Mouse (Mus musculus) E14TG2a.4 (cell line): ENCODE results near the gene Mtch1.

Source experiments
- H3K27me3 ChIP-seq: 2 replicates; pipeline ENCODE4 v1.6.1; 2014; ENCODE audit warnings: low read length, control low read depth; ENCODE audit not compliant: insufficient read depth
- H3K36me3 ChIP-seq: 2 replicates; pipeline ENCODE4 v1.6.1; 2014; ENCODE audit warnings: low read length, control low read depth; ENCODE audit not compliant: insufficient read depth
- H3K4me1 ChIP-seq: replicated peaks from 2 replicates; pipeline ENCODE4 v1.6.1; 2014; ENCODE audit warnings: low read depth, low read length, control low read depth
- H3K4me3 ChIP-seq: replicated peaks from 2 replicates; pipeline ENCODE4 v1.5.1; 2014; ENCODE audit warnings: mild to moderate bottlenecking, low read length
- H3K9me3 ChIP-seq: 2 replicates; pipeline ENCODE4 v1.6.1; 2014; ENCODE audit warnings: low read length, control low read depth
- CTCF ChIP-seq: conservative IDR thresholded peaks from 2 replicates; pipeline ENCODE4 v1.5.1; 2014; ENCODE audit warnings: low read length
- NANOG ChIP-seq: IDR thresholded peaks from 2 replicates; pipeline ENCODE4 v1.6.1; 2014; ENCODE audit warnings: borderline replicate concordance, low read length, mixed read lengths
- POU5F1 ChIP-seq: IDR thresholded peaks from 2 replicates; pipeline ENCODE4 v1.6.1; 2014; ENCODE audit warnings: low read length, borderline replicate concordance

Gene Mtch1

GRCm38 (mm10) chr17:29330671-29331410 is 16.9 kb downstream of the Mtch1 start:
- Histone ChIP-seq H3K4me3 (no peak overlapping the region), H3K9me3 (no peaks in the 10 kb centered on the region), H3K27me3 (peaks cover 31% of the 10 kb centered on the region), H3K4me1 (peaks cover 71% of the 10 kb centered on the region), H3K36me3 (peaks cover 53% of the 10 kb centered on the region)
- no peak for TF ChIP-seq POU5F1
- no peak for TF ChIP-seq NANOG
- no peak for TF ChIP-seq CTCF

DNA sequence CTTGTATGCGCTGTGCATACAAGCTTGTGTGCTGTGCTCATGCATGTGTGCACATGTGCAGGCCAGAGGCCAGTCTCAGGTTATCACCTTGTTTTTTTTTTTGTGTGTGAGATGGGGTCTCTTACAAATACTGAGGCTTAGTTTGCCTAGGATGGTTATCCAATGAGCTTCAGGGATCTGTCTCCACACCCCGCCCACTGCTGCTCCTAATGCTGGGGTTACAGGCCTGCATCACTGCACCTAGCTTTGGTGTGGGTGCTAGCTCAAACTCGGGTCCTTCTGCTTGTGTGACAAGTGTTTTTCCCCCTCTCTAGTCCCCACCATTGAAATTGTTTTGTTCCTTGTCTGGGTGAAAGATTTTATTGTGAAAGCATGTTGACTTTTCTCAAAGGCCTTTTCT is 17.5 kb downstream of the Mtch1 start:
- no peaks in the 10 kb centered on the region for H3K9me3 ChIP-seq
- no peak overlapping the region for H3K4me3 ChIP-seq
- peaks cover 47% of the 10 kb centered on the region for H3K36me3 ChIP-seq
- no peak for TF ChIP-seq CTCF
- TF ChIP-seq NANOG, result no peak
- no peak for TF ChIP-seq POU5F1
- H3K27me3 ChIP-seq, result peaks cover 35% of the 10 kb centered on the region
- peaks cover 70% of the 10 kb centered on the region for H3K4me1 ChIP-seq

GRCm38 (mm10) chr17:29327691-29328090 is 20.0 kb downstream of the Mtch1 start:
- TF ChIP-seq POU5F1 (no peak), CTCF (no peak), NANOG (no peak)

GRCm38 (mm10) chr17:29326531-29327529 is 20.9 kb downstream of the Mtch1 start:
- peaks cover 61% of the 10 kb centered on the region for H3K27me3 ChIP-seq

More at GRCm38 (mm10) chr17:29327691-29328090, 20.0 kb downstream of the Mtch1 start:
- Histone ChIP-seq H3K36me3 (peaks cover 27% of the 10 kb centered on the region), H3K4me1 (peaks cover 65% of the 10 kb centered on the region), H3K9me3 (no peaks in the 10 kb centered on the region), H3K4me3 (peak overlapping the region; percentile 69; the same call in 1 of the 2 replicates), H3K27me3 (peaks cover 53% of the 10 kb centered on the region)

GRCm38 (mm10) chr17:29325831-29326230 is 21.9 kb downstream of the Mtch1 start:
- TF ChIP-seq POU5F1 (no peak), NANOG (no peak), CTCF (no peak)
- Histone ChIP-seq H3K27me3 (peaks cover 71% of the 10 kb centered on the region), H3K4me1 (peaks cover 64% of the 10 kb centered on the region), H3K36me3 (peaks cover 10% of the 10 kb centered on the region), H3K4me3 (peak overlapping the region; percentile 69), H3K9me3 (no peaks in the 10 kb centered on the region)

More at GRCm38 (mm10) chr17:29326531-29327529, 20.9 kb downstream of the Mtch1 start:
- H3K9me3 ChIP-seq, result no peaks in the 10 kb centered on the region
- no peak for TF ChIP-seq POU5F1
- TF ChIP-seq CTCF, result no peak
- no peak for TF ChIP-seq NANOG
- H3K4me3 ChIP-seq, result peak overlapping the region; percentile 69
- peaks cover 67% of the 10 kb centered on the region for H3K4me1 ChIP-seq
- peaks cover 19% of the 10 kb centered on the region for H3K36me3 ChIP-seq

DNA sequence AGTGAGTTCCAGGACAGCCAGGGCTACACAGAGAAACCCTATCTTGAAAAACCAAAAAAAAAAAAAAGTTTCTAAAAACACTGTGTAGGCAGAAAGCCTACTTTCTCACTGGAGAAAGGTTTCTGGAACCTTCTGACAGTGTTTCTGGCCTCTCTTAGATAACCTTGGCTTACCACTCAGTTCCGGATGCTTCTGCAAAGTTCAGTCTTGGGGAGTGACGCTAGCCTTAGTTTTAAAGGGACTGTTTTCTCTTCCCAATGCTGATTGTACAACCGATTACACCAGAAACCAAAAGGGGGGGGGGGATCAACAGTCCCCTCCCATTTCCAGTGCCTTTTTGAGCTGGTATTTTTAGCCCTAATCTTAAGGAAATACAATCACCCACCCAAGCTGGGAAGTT is 24.1 kb downstream of the Mtch1 start:
- TF ChIP-seq NANOG, result no peak
- no peak for TF ChIP-seq CTCF
- no peak for TF ChIP-seq POU5F1
- H3K36me3 ChIP-seq, result no peaks in the 10 kb centered on the region
- H3K27me3 ChIP-seq, result peaks cover 85% of the 10 kb centered on the region
- no peak overlapping the region for H3K4me3 ChIP-seq
- no peaks in the 10 kb centered on the region for H3K9me3 ChIP-seq
- H3K4me1 ChIP-seq, result peaks cover 61% of the 10 kb centered on the region

DNA sequence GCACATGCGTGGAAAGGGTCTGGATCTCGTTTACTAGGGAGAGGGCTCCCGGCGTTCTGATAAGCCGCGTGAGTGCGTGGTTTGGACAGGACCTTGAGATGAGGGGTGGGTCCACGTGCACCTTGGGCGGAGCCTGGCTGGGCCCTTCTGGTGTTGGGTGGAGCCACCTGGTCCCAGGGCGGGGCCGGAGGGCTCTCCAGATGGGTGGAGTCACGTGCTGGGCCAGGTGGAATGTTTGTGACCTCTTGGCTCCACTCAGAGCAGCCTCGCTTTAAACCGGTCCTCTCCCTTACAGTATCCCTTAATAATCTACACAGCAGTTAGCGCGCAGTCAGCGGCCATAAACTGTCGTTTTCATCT is 25.2 kb downstream of the Mtch1 start:
- H3K27me3 ChIP-seq, result peaks cover 77% of the 10 kb centered on the region
- TF ChIP-seq NANOG (no peak), CTCF (no peak), POU5F1 (no peak)
- H3K4me1 ChIP-seq, result peaks cover 54% of the 10 kb centered on the region
- no peaks in the 10 kb centered on the region for H3K9me3 ChIP-seq
- peak overlapping the region; percentile 70 for H3K4me3 ChIP-seq
- H3K36me3 ChIP-seq, result no peaks in the 10 kb centered on the region
